Mouse (Mus musculus) intestine, postnatal 0 days (tissue): Measurements from ENCODE around the gene Ofcc1. TPM values are rescaled to one million over a fixed set of nuclear protein-coding genes. Genes with fewer than 3 reads are reported as not detected.

ENCODE experiments used
- ATAC-seq: fragments of 200-750 bp; cut with Nextera tagmentation; 2 replicates; pipeline ENCODE4 v1.8.0; 2017; ENCODE audit warnings: mild to moderate bottlenecking, moderate TSS enrichment, moderate library complexity
- H3K27ac ChIP-seq: fragments of 300-500 bp; sonication (generic); 2 replicates; pipeline ENCODE4 v1.5.1; 2014; ENCODE audit warnings: mild to moderate bottlenecking, low read depth, low read length, moderate library complexity
- H3K27me3 ChIP-seq: fragments of 300-500 bp; sonication (generic); replicated peaks from 2 replicates; pipeline ENCODE4 v1.6.1; 2014; ENCODE audit warnings: low read length, mixed read lengths; ENCODE audit not compliant: control insufficient read depth, insufficient read depth
- H3K36me3 ChIP-seq: fragments of 300-500 bp; sonication (generic); 2 replicates; pipeline ENCODE4 v1.6.1; 2014; ENCODE audit warnings: mild to moderate bottlenecking, moderate library complexity; ENCODE audit not compliant: control insufficient read depth, insufficient read depth
- H3K4me1 ChIP-seq: fragments of 300-500 bp; sonication (generic); replicated peaks from 2 replicates; pipeline ENCODE4 v1.6.1; 2014; ENCODE audit warnings: antibody characterized with exemption, low read length, mixed read lengths; ENCODE audit not compliant: control insufficient read depth, insufficient read depth
- H3K4me2 ChIP-seq: fragments of 300-500 bp; sonication (generic); replicated peaks from 2 replicates; pipeline ENCODE4 v1.6.1; 2014; ENCODE audit warnings: low read depth, mild to moderate bottlenecking, moderate library complexity
- H3K4me3 ChIP-seq: fragments of 300-500 bp; sonication (generic); 2 replicates; pipeline ENCODE4 v1.5.1; 2014; ENCODE audit warnings: low read depth, low read length
- H3K9ac ChIP-seq: fragments of 300-500 bp; sonication (generic); 2 replicates; pipeline ENCODE4 v1.6.1; 2014; ENCODE audit warnings: mild to moderate bottlenecking, low read depth, low read length
- H3K9me3 ChIP-seq: fragments of 300-500 bp; sonication (generic); 2 replicates; pipeline ENCODE4 v1.6.1; 2016; ENCODE audit warnings: mixed run types; ENCODE audit not compliant: control insufficient read depth
- CTCF ChIP-seq: sonication (generic); IDR thresholded peaks from 2 replicates; pipeline ENCODE4 v1.5.1; 2016; ENCODE audit warnings: low read depth, mild to moderate bottlenecking, control low read depth, antibody characterized with exemption, moderate library complexity
- WGBS: fragments of 180-500 bp; shearing (Covaris S2); extraction: QIAGEN DNeasy Blood & Tissue Kit; methylation state at CpG from one replicate; pipeline ENCODE4 v1.1.7; 2014; 5-methylcytosine and 5-hydroxymethylcytosine counted together
- polyA plus RNA-seq: library from polyadenylated mRNA; unstranded; fragments of >200 nt; fragmentation: Nextera tagmentation; extraction: Ambion mirVana; gene quantifications from 2 replicates; pipeline ENCODE4 v1.2.1, GENCODE M21; 2015

Gene Ofcc1
- polyA plus RNA-seq, 1 experiment from 2014 or later: not detected

- H3K4me2 ChIP-seq: no peak overlapping the region
- H3K4me1 ChIP-seq: no peaks in the 10 kb centered on the region
- no peaks in the 10 kb centered on the region for H3K27me3 ChIP-seq
- H3K27ac ChIP-seq: no peak overlapping the region
- no peak for ATAC-seq
- H3K36me3 ChIP-seq: no peaks in the 10 kb centered on the region
- no peaks in the 10 kb centered on the region for H3K9me3 ChIP-seq
- no peak overlapping the region for H3K9ac ChIP-seq
- WGBS: 27% methylated on average over 4 of the region's 4 CpGs
- no peak for TF ChIP-seq CTCF
- H3K4me3 ChIP-seq: no peak overlapping the region
Measured at GRCm38 (mm10) chr13:40360692-40361091, 558 bp downstream of the Ofcc1 start.

GRCm38 (mm10) chr13:40347045-40347444 lies 14.2 kb downstream of the Ofcc1 start:
- H3K4me3 ChIP-seq: no peak overlapping the region
- no peak overlapping the region for H3K9ac ChIP-seq
- WGBS: 85% methylated on average over 2 of the region's 2 CpGs
- H3K27me3 ChIP-seq: no peaks in the 10 kb centered on the region
- H3K27ac ChIP-seq: no peak overlapping the region
- no peak for ATAC-seq
- H3K36me3 ChIP-seq: no peaks in the 10 kb centered on the region
- no peaks in the 10 kb centered on the region for H3K4me1 ChIP-seq
- H3K4me2 ChIP-seq: no peak overlapping the region
- H3K9me3 ChIP-seq: no peaks in the 10 kb centered on the region
- no peak for TF ChIP-seq CTCF

- no peak overlapping the region for H3K4me2 ChIP-seq
- H3K4me3 ChIP-seq: no peak overlapping the region
- no peaks in the 10 kb centered on the region for H3K9me3 ChIP-seq
- no peak for ATAC-seq
- TF ChIP-seq CTCF: no peak
- H3K27ac ChIP-seq: no peak overlapping the region
- H3K27me3 ChIP-seq: no peaks in the 10 kb centered on the region
- H3K4me1 ChIP-seq: no peaks in the 10 kb centered on the region
- WGBS: 73% methylated on average over 5 of the region's 5 CpGs
- H3K36me3 ChIP-seq: no peaks in the 10 kb centered on the region
- H3K9ac ChIP-seq: no peak overlapping the region
Measured at GRCm38 (mm10) chr13:40323301-40323700, 37.9 kb downstream of the Ofcc1 start.

GRCm38 (mm10) chr13:40320814-40321525 lies 40.3 kb downstream of the Ofcc1 start:
- TF ChIP-seq CTCF: no peak
- Histone ChIP-seq H3K4me3 (no peak overlapping the region), H3K4me1 (no peaks in the 10 kb centered on the region), H3K9me3 (no peaks in the 10 kb centered on the region), H3K27me3 (no peaks in the 10 kb centered on the region), H3K9ac (no peak overlapping the region), H3K36me3 (no peaks in the 10 kb centered on the region), H3K27ac (no peak overlapping the region), H3K4me2 (no peak overlapping the region)
- 85% methylated on average over 6 of the region's 6 CpGs for WGBS
- no peak for ATAC-seq

- H3K36me3 ChIP-seq: no peaks in the 10 kb centered on the region
- no peak for TF ChIP-seq CTCF
- no peak overlapping the region for H3K4me3 ChIP-seq
- H3K27me3 ChIP-seq: no peaks in the 10 kb centered on the region
- no peak for ATAC-seq
- H3K4me1 ChIP-seq: no peaks in the 10 kb centered on the region
- H3K4me2 ChIP-seq: no peak overlapping the region
- 94% methylated on average over 2 of the region's 2 CpGs for WGBS
- H3K9ac ChIP-seq: no peak overlapping the region
- no peak overlapping the region for H3K27ac ChIP-seq
- no peaks in the 10 kb centered on the region for H3K9me3 ChIP-seq
Measured at GRCm38 (mm10) chr13:40317731-40318130, 43.5 kb downstream of the Ofcc1 start.

GRCm38 (mm10) chr13:40315158-40315792 lies 46.0 kb downstream of the Ofcc1 start:
- H3K27me3 ChIP-seq: no peaks in the 10 kb centered on the region
- 72% methylated on average over 4 of the region's 4 CpGs for WGBS
- H3K36me3 ChIP-seq: no peaks in the 10 kb centered on the region

More at GRCm38 (mm10) chr13:40315158-40315792, 46.0 kb downstream of the Ofcc1 start:
- Histone ChIP-seq H3K4me3 (no peak overlapping the region), H3K9ac (no peak overlapping the region), H3K4me1 (no peaks in the 10 kb centered on the region), H3K27ac (no peak overlapping the region), H3K9me3 (no peaks in the 10 kb centered on the region), H3K4me2 (no peak overlapping the region)
- TF ChIP-seq CTCF: no peak
- ATAC-seq: no peak
